Mouse (Mus musculus) CD8-positive naive resting alpha-beta T cell, adult 2 months (primary cell): ENCODE measurements around the gene C130050O18Rik.
A peak's percentile ranks its signal among the peaks of the same experiment; 100 is the strongest.

Experiments
- DNase-seq, 2 experiments: peaks; one replicate each; pipeline ENCODE4 v3.0.0; 2022; ENCODE audit warnings: low read depth in 2 of 2, low spot score in 2 of 2

The C130050O18Rik gene

DNA sequence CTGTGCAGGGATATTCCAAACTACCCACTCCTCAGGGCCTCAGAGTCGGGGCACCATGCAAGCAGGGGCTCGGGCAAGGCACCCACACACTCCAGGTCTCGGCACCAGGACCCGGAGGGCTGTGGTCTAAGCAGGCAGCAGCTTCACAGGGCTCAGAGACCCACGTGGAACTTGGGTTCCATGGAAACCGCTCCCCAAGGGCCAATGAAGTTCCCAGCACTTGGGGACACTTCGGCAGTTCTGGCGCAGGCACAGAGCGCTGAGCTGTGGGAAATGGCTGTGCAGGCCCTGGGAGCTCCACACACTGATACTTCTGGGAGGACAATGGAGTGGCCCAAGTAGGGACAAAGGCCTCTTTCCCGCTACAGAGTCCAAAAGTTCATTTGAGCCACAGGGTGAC lies 48.0 kb downstream of the C130050O18Rik start:
- DNase-seq: no peak

- no peak for DNase-seq
These were observed 50.1 kb downstream of the C130050O18Rik start for GRCm38 (mm10) chr5:139455166-139455565.

DNA sequence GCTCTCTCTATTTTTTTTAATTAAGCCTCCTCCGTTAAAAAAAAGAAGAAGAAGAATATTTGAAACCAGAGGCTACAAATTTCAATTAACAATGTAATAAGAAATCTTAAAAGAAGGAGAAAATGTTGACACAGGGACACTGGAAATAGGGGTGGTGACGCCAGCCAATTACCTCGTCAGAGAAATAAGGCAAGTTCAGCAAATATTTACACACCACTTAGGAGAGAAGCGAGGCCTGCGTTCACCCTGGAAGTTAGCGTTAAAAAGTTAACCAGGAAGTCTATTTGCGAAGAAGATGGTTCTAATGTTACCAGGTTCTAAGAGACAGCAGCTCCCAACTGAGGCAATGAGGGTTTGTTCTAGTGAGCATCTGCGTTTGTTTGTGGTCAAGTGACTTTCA lies 52.2 kb downstream of the C130050O18Rik start:
- no peak for DNase-seq

- no peak for DNase-seq
These were observed 54.9 kb downstream of the C130050O18Rik start for GRCm38 (mm10) chr5:139459938-139460337.

- peak; percentile 90 to 94 for DNase-seq
These were observed 55.4 kb downstream of the C130050O18Rik start, which contains the start of gene 3110082I17Rik for GRCm38 (mm10) chr5:139460384-139461067. TSS of gene 3110082I17Rik (minus strand) at chr5:139460527.

DNA sequence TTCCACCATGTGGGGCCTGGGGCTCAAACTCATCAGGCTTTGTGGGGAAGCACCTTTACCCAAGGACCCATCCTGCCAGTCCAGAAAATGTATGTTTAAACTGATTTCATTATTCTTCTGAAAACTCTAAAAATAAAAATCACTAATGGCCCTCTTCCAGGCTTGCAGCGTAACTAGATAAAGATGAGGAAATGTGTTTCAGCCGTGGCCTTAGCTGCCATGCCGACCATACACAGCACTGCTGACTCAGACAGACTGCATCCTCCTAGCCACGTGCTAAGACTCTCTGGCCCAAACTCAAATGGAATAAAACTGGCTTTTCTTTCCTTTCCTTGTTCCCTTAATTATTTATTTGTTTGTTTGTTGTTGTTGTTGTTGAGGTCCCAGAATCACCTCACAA lies 59.8 kb downstream of the C130050O18Rik start:
- DNase-seq: no peak
